Mouse (Mus musculus) hindbrain, embryonic 13.5 days (tissue): ENCODE data around the gene Abcd3. TPM values are rescaled to one million over a fixed set of nuclear protein-coding genes. Genes with fewer than 3 reads are reported as not detected.

Experiments
- ATAC-seq: fragments of 200-750 bp; cut with Nextera tagmentation; 2 replicates; pipeline ENCODE4 v1.8.0; 2017; ENCODE audit warnings: moderate TSS enrichment; ENCODE audit not compliant: low FRiP score
- H3K27ac ChIP-seq: fragments of 300-500 bp; sonication (generic); 2 replicates; pipeline ENCODE4 v1.5.1; 2015; ENCODE audit warnings: inconsistent platforms, mild to moderate bottlenecking, moderate library complexity
- H3K27me3 ChIP-seq: fragments of 300-500 bp; sonication (generic); 2 replicates; pipeline ENCODE4 v1.6.1; 2015; ENCODE audit warnings: mild to moderate bottlenecking, inconsistent platforms
- H3K36me3 ChIP-seq: fragments of 300-500 bp; sonication (generic); 2 replicates; pipeline ENCODE4 v1.6.1; 2015; ENCODE audit warnings: mild to moderate bottlenecking, inconsistent platforms
- H3K4me1 ChIP-seq: fragments of 300-500 bp; sonication (generic); replicated peaks from 2 replicates; pipeline ENCODE4 v1.6.1; 2015; ENCODE audit warnings: inconsistent platforms
- H3K4me2 ChIP-seq: fragments of 300-500 bp; sonication (generic); 2 replicates; pipeline ENCODE4 v1.6.1; 2015; ENCODE audit warnings: inconsistent platforms, mild to moderate bottlenecking, moderate library complexity
- H3K4me3 ChIP-seq: fragments of 300-500 bp; sonication (generic); 2 replicates; pipeline ENCODE4 v1.5.1; 2015; ENCODE audit warnings: mild to moderate bottlenecking, inconsistent platforms
- H3K9ac ChIP-seq: fragments of 300-500 bp; sonication (generic); 2 replicates; pipeline ENCODE4 v1.6.1; 2015; ENCODE audit warnings: mild to moderate bottlenecking, inconsistent platforms
- H3K9me3 ChIP-seq: fragments of 300-500 bp; sonication (generic); 2 replicates; pipeline ENCODE4 v1.6.1; 2016; ENCODE audit warnings: inconsistent platforms
- WGBS: fragments of 180-500 bp; shearing (Covaris S2); methylation state at CpG from one replicate; pipeline ENCODE4 v1.1.7; 2015; 5-methylcytosine and 5-hydroxymethylcytosine counted together
- polyA plus RNA-seq: library from polyadenylated mRNA; unstranded; fragments of >200 nt; fragmentation: Nextera tagmentation; extraction: Ambion mirVana; gene quantifications from 2 replicates; pipeline ENCODE4 v1.2.1, GENCODE M21; 2015

Abcd3 gene
- polyA plus RNA-seq, 1 experiment from 2014 or later: 70.6 TPM

GRCm38 (mm10) chr3:121714461-121714860 lies 100.6 kb downstream of the Abcd3 start:
- no peak overlapping the region for H3K4me3 ChIP-seq
- no peak overlapping the region for H3K27ac ChIP-seq
- no peaks in the 10 kb centered on the region for H3K9me3 ChIP-seq
- no peaks in the 10 kb centered on the region; the same call in 1 of the 2 replicates for H3K27me3 ChIP-seq
- H3K9ac ChIP-seq: no peak overlapping the region
- ATAC-seq: no peak
- WGBS: 90% methylated on average over 2 of the region's 2 CpGs
- H3K4me2 ChIP-seq: no peak overlapping the region
- H3K4me1 ChIP-seq: peaks cover 9% of the 10 kb centered on the region
- H3K36me3 ChIP-seq: no peaks in the 10 kb centered on the region

DNA sequence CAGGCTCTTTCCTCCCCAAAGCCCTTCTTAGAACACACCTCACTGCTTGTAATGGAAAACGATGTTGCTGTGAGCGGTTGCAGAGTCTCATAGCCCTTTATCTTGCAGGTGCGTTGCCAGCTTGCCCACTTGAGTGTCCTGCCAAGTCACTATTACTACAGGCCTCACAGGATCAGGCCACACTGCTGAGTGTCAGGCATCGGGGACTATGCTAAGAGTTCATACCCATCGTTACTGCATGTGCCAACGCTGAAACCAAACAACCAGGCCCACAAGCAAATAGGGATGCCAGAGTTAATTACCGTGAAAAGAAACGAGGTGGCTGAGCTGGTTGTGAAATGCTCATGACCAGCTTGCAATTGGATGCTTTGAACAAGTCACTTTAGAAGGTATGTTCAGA lies 101.3 kb downstream of the Abcd3 start:
- Histone ChIP-seq H3K4me3 (no peak overlapping the region), H3K9me3 (no peaks in the 10 kb centered on the region), H3K4me1 (peaks cover 9% of the 10 kb centered on the region), H3K36me3 (no peaks in the 10 kb centered on the region), H3K9ac (no peak overlapping the region), H3K27me3 (no peaks in the 10 kb centered on the region; the same call in 1 of the 2 replicates), H3K4me2 (no peak overlapping the region), H3K27ac (no peak overlapping the region)
- ATAC-seq: no peak
- 76% methylated on average over 8 of the region's 8 CpGs for WGBS

DNA sequence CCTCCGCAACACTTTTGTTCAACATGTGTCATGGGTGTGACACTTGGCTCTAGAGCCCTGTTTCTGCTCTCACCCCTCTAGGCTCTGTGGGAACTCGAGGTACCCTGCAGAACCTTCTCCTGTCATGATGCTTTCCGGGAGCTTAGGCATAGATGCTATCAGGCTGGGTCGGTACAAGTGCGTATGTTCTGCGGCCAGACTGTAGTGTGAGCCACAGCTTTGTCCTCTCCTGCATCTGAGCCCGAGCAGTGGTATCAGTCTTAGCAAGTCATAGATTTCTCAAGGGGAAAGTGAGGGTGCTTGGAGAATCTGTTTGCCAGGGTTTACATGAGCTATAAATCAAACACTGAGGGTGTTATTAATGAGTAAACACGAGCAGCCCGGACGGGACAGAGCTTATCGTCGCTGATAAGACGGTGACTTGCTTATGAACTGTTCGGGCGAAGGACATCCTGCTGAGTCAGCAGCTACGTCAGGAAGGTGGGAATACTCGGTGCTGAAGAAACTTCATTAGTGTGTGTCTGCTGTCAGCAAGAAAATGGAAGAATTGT lies 101.9 kb downstream of the Abcd3 start:
- Histone ChIP-seq H3K9ac (no peak overlapping the region), H3K4me2 (no peak overlapping the region), H3K4me3 (no peak overlapping the region), H3K4me1 (peaks cover 9% of the 10 kb centered on the region), H3K27ac (no peak overlapping the region), H3K27me3 (no peaks in the 10 kb centered on the region; the same call in 1 of the 2 replicates), H3K36me3 (no peaks in the 10 kb centered on the region), H3K9me3 (no peaks in the 10 kb centered on the region)
- ATAC-seq: no peak
- 70% methylated on average over 17 of the region's 17 CpGs for WGBS

DNA sequence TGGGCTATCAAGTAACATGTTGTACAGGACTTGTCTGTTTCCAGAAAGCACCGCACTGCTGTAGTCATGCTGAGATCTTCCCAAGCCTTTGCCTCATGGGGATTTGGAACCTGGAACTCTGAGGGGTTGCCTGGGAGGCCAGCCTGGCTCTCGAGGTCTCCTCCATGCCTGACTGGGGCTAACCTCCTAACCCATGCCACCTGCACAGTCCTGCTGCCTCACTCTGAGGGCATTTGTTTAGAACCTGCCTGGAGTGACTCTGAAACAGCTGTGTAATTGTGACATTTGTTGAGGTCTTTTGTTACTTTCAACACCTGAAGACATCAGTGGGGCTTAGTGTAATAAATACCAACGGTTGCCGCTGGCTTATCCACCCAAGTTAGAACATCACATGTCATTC lies 102.9 kb downstream of the Abcd3 start:
- Histone ChIP-seq H3K36me3 (no peaks in the 10 kb centered on the region), H3K4me3 (no peak overlapping the region), H3K4me1 (peaks cover 9% of the 10 kb centered on the region), H3K27ac (no peak overlapping the region), H3K4me2 (no peak overlapping the region), H3K9ac (no peak overlapping the region), H3K27me3 (peaks cover under 1% of the 10 kb centered on the region; the same call in 1 of the 2 replicates), H3K9me3 (no peaks in the 10 kb centered on the region)
- ATAC-seq: no peak
- WGBS: 75% methylated on average over 4 of the region's 4 CpGs

DNA sequence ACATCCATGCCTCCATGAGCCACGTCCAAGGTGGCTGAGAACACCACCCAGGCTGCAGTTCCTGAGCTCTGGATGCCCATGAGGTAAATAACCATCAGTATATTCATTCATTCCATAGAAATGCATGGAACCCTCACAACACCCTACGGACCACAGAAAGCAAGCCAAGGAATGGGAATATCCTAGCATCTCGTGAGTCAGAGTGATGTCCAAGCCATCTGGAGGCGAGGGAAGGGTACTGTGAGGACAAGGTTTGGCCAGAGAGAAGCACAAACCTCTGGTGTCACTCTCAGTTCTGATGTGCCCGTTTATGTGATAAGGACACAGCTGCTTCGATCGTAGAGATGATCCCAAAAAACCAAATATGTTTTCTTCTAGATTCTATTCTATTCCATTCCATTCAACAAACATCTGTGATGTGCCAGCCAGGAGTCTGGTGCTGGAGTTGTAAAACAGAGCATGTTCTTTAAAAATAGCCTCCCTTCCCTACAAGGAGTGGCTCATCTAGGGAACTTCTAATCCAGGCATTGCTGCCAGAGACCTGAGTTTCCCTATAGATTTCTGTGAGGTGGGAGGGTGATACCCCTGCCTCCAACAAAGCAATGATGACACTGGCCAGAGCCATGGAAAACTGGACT lies 104.1 kb downstream of the Abcd3 start:
- 93% methylated on average over 7 of the region's 7 CpGs for WGBS
- no peak overlapping the region for H3K27ac ChIP-seq
- ATAC-seq: no peak

More for the DNA sequence above, 104.1 kb downstream of the Abcd3 start:
- Histone ChIP-seq H3K36me3 (no peaks in the 10 kb centered on the region), H3K9ac (no peak overlapping the region), H3K27me3 (peaks cover 4% of the 10 kb centered on the region; the same call in 1 of the 2 replicates), H3K4me3 (no peak overlapping the region), H3K4me1 (peaks cover 15% of the 10 kb centered on the region), H3K9me3 (no peaks in the 10 kb centered on the region), H3K4me2 (no peak overlapping the region)

Other genes starting within 250 kb of the Abcd3 start
- not detected in 2 replicates for gene 4930432M17Rik, start 144.5 kb downstream of the Abcd3 start, polyA plus RNA-seq
- gene F3, start 91.8 kb downstream of the Abcd3 start, polyA plus RNA-seq: 5.6 and 5.8 TPM in 2 replicates
- 30.0 and 31.4 TPM in 2 replicates for gene Arhgap29, start 137.2 kb upstream of the Abcd3 start, polyA plus RNA-seq
- gene Abca4, start 229.1 kb upstream of the Abcd3 start, polyA plus RNA-seq: 2.1 and 3.1 TPM in 2 replicates